Mouse (Mus musculus) embryonic fibroblast, embryonic 13.5 days (primary cell): ENCODE measurements around the gene Slc6a18. TPM values are rescaled to one million over a fixed set of nuclear protein-coding genes. Genes with fewer than 3 reads are reported as not detected.

Experiments used
- H3K27ac ChIP-seq: 2 replicates; pipeline ENCODE4 v1.5.1; 2012; ENCODE audit warnings: low read length, control low read depth, inconsistent platforms; ENCODE audit not compliant: insufficient read depth
- H3K4me1 ChIP-seq: 2 replicates; pipeline ENCODE4 v1.6.1; 2011; ENCODE audit warnings: low read length; ENCODE audit not compliant: control insufficient read depth, insufficient read depth
- H3K4me3 ChIP-seq: 2 replicates; pipeline ENCODE4 v1.5.1; 2011; ENCODE audit warnings: mild to moderate bottlenecking, control low read depth, low read length; ENCODE audit not compliant: insufficient read depth
- CTCF ChIP-seq: IDR thresholded peaks from 2 replicates; pipeline ENCODE4 v1.5.1; 2011; ENCODE audit warnings: mild to moderate bottlenecking, control low read depth, low read length, moderate library complexity, borderline replicate concordance; ENCODE audit not compliant: insufficient read depth
- POLR2A ChIP-seq: IDR thresholded peaks from 2 replicates; pipeline ENCODE4 v1.6.1; 2011; ENCODE audit warnings: low read depth, mild to moderate bottlenecking, control low read depth, low read length, moderate library complexity
- polyA plus RNA-seq: library from polyadenylated mRNA; stranded (reverse); fragments of >200 nt; gene quantifications from 2 replicates; pipeline ENCODE4 v1.2.4, GENCODE M21; 2011; ENCODE audit warnings: low read depth; ENCODE audit not compliant: missing spikeins, insufficient read length

Gene Slc6a18
- polyA plus RNA-seq, 1 experiment: not detected

DNA sequence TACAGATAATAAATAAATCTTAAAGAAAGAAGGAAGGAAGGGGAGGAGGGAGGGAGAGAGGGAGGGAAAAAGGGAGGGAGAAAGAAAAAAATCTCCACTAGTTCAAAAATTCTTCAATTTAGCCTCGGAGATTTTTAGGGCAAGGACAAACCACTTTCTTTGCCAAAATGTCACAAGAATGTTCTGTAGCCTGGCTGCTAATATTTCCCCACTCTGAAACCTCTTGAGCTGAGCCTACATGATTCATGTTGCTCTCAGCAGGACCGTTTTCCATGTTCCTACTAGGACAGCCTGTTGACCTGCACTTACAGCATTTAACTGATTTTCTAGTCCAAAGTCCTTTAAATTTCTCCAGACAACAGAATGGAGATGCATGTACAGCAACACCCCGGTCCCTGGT lies 22.8 kb downstream of the Slc6a18 start:
- Histone ChIP-seq H3K4me3 (no peak overlapping the region), H3K4me1 (no peaks in the 10 kb centered on the region), H3K27ac (no peak overlapping the region)
- TF ChIP-seq CTCF (no peak), POLR2A (no peak)

DNA sequence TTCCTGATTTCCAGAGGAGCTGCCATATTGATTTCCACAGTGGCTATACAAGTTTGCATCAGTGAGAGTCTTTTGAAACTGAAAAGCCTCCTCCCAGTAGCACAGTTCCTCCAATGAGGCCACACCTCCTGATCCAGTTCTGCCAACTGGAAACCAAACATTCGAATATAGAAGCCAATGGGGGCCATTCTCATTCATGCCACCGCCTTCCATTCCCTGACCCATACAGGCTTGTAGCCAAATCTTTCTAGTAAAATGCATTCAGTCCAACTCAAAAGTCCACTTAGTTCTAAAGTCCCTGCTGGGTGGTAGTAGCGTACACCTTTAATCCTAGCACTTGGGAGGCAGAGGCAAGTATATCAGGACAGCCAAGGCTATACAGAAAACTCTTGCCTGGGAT lies 24.6 kb downstream of the Slc6a18 start:
- no peak overlapping the region for H3K4me3 ChIP-seq
- H3K27ac ChIP-seq: no peak overlapping the region
- TF ChIP-seq CTCF (no peak), POLR2A (no peak)
- H3K4me1 ChIP-seq: no peaks in the 10 kb centered on the region

DNA sequence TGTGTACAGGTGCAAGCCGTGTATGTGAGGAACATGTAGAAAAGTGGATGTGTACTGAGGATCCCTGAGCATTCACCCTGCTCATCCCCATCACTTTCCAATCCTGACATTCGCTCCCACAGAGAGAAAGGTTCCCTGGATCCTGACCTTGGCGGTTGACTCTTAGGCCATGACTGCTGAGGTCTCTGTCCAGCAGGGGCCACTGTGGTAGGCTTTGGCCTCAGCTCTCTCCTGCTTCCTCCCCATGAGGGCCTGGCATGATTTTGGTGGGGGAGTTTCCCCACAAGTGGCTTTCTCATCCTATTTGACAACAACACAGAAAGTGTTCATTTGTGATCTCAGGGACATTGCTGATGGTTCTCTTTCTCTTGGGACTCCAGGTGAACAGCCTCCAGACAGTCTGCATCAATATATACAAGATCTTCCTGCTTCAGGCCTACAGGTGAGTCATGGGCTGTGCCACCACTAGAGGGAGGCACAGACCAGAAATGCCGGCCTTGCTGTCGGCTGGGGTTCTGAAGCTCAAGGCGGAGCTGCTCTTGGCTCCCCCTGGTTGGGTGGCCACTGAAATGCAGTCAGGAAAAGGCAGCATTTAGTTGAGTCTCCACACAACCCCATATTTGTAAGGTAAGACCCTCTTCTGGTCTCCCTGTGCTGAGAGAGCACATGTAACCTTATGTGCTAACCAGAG lies 31.3 kb downstream of the Slc6a18 start:
- no peak overlapping the region for H3K4me3 ChIP-seq
- TF ChIP-seq CTCF (peak; percentile 85), POLR2A (no peak)
- no peaks in the 10 kb centered on the region for H3K4me1 ChIP-seq
- no peak overlapping the region for H3K27ac ChIP-seq

DNA sequence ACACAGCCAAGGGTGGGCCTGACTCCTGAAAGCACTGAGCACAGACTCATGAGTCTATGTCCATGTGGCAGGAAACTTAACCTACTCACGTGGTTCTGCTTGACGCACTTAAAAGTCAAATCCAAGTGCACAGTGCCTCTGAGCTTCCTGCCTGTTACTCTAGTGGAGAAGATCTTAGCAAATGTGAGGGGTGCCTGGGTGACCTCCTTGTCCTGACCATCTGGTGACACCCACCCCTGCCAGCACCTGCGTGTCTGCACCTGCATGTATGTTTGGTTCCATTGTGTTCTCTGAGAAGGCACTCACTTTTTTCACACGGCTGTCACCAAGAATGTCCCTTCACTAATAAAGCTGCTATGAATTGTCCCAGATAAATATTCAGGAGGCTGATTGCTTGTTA lies 36.5 kb downstream of the Slc6a18 start:
- no peaks in the 10 kb centered on the region for H3K4me1 ChIP-seq
- H3K27ac ChIP-seq: no peak overlapping the region
- TF ChIP-seq CTCF (no peak), POLR2A (no peak)
- H3K4me3 ChIP-seq: no peak overlapping the region

DNA sequence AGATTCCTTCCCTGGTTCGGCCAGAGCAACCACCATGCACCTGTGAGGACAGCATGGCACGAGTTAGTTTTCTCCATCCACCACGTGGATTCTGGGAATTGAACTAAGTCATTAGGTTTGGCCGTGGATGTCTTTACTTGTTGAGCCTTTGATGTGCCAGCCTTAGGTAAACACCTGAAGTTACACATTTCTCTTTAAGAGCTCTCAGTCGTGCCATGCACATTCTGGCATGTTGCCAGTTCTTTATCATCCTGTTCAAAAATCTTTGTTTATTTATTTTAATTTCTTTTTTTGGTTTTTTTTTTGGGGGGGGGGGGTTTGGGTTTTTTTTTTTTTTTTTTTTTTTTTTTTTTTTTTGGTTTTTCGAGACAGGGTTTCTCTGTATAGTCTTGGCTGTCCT lies 40.0 kb downstream of the Slc6a18 start:
- H3K4me3 ChIP-seq: no peak overlapping the region
- no peak for TF ChIP-seq CTCF
- TF ChIP-seq POLR2A: no peak
- no peaks in the 10 kb centered on the region for H3K4me1 ChIP-seq
- H3K27ac ChIP-seq: no peak overlapping the region

DNA sequence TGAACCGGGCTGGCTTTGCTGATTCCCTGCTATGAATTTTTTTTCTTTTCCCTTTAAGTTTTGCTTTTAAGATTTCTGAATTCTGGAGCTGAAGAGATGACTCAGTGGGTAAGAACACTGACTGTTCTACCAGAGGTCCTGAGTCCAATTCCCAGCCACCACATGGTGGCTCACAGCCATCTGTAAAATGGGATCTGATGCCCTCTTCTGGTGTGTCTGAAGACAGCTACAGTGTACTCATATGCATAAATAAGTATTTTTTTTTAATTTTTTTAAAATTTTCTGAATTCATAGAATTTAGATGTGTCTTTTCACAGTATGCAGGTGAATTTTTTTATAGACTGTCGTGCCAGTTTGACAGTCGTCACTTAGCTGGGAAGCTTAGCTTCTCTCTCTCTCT lies 46.0 kb downstream of the Slc6a18 start:
- Histone ChIP-seq H3K27ac (no peak overlapping the region; the same call in 1 of the 2 replicates), H3K4me1 (no peaks in the 10 kb centered on the region), H3K4me3 (no peak overlapping the region)
- TF ChIP-seq CTCF (no peak), POLR2A (no peak)

DNA sequence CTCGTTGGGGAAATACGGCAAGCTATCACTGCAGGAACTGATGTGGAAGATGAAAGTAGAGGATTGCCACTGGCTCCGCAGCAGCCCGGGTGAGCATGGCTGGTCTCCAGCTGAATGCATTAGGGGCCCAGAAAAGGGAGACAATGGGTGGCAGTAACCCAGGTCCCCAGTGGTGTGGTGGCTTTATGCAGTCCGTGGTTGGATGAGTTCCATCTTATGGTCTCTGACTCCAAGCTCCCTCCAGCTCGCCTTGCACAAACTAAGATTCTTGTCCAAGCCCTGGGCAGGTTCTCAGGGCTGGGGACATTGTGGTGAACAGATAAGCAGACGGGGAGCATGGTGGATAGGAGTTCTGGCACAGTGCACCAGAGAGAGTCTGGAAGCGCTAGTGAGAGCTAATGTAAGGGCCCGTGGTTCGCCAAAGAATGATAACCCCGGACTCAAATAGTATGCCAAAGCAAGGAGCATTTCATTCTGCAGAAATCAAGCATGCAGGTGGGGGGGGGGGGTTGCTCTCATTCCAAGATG lies 49.2 kb downstream of the Slc6a18 start:
- no peak overlapping the region for H3K27ac ChIP-seq
- H3K4me3 ChIP-seq: no peak overlapping the region
- no peaks in the 10 kb centered on the region for H3K4me1 ChIP-seq
- no peak for TF ChIP-seq CTCF
- TF ChIP-seq POLR2A: no peak

DNA sequence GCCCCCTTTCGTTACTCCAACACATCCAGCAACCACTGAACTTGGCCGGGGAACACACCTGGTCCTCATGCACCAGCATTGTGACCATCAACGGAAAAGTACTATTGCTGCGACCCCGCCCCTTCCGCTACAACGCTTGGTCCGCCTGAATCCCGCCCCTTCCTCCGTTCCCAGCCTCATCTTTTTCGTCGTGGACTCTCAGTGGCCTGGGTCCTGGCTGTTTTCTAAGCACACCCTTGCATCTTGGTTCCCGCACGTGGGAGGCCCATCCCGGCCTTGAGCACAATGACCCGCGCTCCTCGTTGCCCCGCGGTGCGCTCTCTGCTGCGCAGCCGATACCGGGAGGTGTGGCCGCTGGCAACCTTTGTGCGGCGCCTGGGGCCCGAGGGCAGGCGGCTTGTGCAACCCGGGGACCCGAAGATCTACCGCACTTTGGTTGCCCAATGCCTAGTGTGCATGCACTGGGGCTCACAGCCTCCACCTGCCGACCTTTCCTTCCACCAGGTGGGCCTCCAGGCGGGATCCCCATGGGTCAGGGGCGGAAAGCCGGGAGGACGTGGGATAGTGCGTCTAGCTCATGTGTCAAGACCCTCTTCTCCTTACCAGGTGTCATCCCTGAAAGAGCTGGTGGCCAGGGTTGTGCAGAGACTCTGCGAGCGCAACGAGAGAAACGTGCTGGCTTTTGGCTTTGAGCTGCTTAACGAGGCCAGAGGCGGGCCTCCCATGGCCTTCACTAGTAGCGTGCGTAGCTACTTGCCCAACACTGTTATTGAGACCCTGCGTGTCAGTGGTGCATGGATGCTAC lies 50.9 kb downstream of the Slc6a18 start, which contains the start of gene Tert:
Gene Tert, plus strand, starts transcription at position 167 of the 805 bp plus-strand sequence.
- H3K27ac ChIP-seq: no peak within 1 kb of the TSS
- H3K4me3 ChIP-seq: peak within 1 kb of the TSS; percentile 57
- TF ChIP-seq POLR2A (peak; percentile 79), CTCF (no peak)
- H3K4me1 ChIP-seq: no peaks in the 10 kb centered on the region

DNA sequence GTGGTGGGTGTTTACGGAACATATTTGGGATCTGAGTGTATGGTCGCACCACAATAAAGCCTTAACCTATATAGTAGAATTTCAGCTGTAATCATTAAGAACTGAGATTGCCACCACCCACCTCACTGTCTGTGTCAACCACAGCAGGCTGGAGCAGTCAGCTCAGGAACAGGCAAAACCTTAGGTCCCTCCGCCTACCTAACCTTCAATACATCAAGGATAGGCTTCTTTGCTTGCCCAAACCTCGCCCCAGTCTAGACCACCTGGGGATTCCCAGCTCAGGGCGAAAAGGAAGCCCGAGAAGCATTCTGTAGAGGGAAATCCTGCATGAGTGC lies 51.4 kb downstream of the Slc6a18 start:
- H3K27ac ChIP-seq: no peak overlapping the region
- H3K4me1 ChIP-seq: no peaks in the 10 kb centered on the region
- TF ChIP-seq CTCF (no peak), POLR2A (no peak)
- no peak overlapping the region for H3K4me3 ChIP-seq

DNA sequence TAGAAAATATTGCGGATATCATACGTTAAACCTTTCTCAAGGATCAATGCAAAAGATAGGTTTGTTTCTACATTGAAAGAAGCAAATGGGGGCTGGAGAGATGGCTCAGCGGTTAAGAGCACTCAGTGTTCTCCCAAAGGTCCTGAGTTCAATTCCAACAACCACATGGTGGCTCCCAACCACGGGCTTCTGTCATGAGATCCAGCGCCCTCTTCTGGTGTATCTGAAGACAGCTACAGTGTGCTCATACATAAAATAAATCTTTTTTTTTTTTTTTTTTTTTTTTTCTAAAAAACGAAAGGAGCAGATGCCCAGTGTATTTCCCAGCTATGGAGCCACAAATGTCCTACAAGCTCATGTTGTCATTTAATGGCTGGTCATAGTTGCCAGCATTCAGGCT lies 57.2 kb downstream of the Slc6a18 start:
- Histone ChIP-seq H3K27ac (no peak overlapping the region), H3K4me3 (no peak overlapping the region), H3K4me1 (no peaks in the 10 kb centered on the region)
- no peak for TF ChIP-seq POLR2A
- no peak for TF ChIP-seq CTCF
